Mouse (Mus musculus) embryo, embryonic 10.5 days (tissue): ENCODE data around the gene Vmn2r58.
"Not testable (repeated sequence)": the region's sequence is repeated elsewhere in the genome, so short reads cannot be mapped to it uniquely, and the experiment has no call there.

Experiments
- DNase-seq: peaks from one replicate; pipeline ENCODE4 v3.0.0-alpha.2; 2015; ENCODE audit warnings: low spot score

Vmn2r58 gene

DNA sequence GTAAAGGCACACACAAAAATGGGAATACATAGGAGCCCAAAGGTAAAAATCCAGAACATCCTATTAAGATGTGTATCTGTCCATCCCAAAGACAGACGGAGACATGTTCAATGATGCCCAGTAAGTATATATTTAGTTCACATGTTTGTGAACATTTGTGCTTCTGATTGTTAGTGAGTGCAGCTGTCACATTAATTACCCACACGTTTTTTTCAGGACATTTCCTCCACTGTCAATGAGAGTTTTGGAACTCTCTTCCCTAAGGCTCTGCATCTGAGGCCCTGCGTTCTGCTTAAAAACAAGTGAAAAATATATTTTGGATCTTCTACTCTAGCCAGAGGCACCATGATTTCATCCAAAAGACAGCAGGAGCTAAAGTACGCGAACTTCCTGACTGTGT lies at the start of gene Vmn2r58:
TSS of gene Vmn2r58 (minus strand) at position 101 of the 400 bp plus-strand sequence.
- DNase-seq = not testable (repeated sequence)
